Mouse (Mus musculus) olfactory bulb, adult 2 months (tissue): ENCODE data around the gene Sec24d. TPM values are rescaled to one million over a fixed set of nuclear protein-coding genes. Genes with fewer than 3 reads are reported as not detected.

Experiments
- H3K27ac ChIP-seq: fragments of 200-500 bp; 2 replicates; pipeline ENCODE4 v1.5.1; 2012; ENCODE audit warnings: low read depth, low read length; ENCODE audit not compliant: insufficient read depth
- H3K4me1 ChIP-seq: fragments of 200-500 bp; 2 replicates; pipeline ENCODE4 v1.6.1; 2012; ENCODE audit warnings: low read length; ENCODE audit not compliant: control insufficient read depth, insufficient read depth
- H3K4me3 ChIP-seq: fragments of 200-500 bp; 2 replicates; pipeline ENCODE4 v1.5.1; 2012; ENCODE audit warnings: mild to moderate bottlenecking, low read depth, low read length, moderate library complexity; ENCODE audit not compliant: insufficient read depth
- CTCF ChIP-seq: fragments of 200-500 bp; IDR thresholded peaks from 2 replicates; pipeline ENCODE4 v1.5.1; 2012; ENCODE audit warnings: low read depth, mild to moderate bottlenecking, low read length, moderate library complexity; ENCODE audit not compliant: insufficient read depth
- POLR2A ChIP-seq: fragments of 200-500 bp; IDR thresholded peaks from 2 replicates; pipeline ENCODE4 v1.6.1; 2012; ENCODE audit warnings: mild to moderate bottlenecking, low read depth, low read length, moderate library complexity; ENCODE audit not compliant: insufficient read depth
- WGBS: fragments of 180-500 bp; shearing (Covaris S2); methylation state at CpG from one replicate; pipeline ENCODE4 v1.1.7; 2018; 5-methylcytosine and 5-hydroxymethylcytosine counted together
- polyA plus RNA-seq: library from polyadenylated mRNA; stranded (reverse); fragments of >200 nt; gene quantifications from 2 replicates; pipeline ENCODE4 v1.2.4, GENCODE M21; 2012; ENCODE audit warnings: low replicate concordance; ENCODE audit not compliant: missing spikeins, insufficient read depth, insufficient read length

Sec24d gene
- polyA plus RNA-seq, 1 experiment: not detected

- Histone ChIP-seq H3K27ac (no peak overlapping the region), H3K4me3 (no peak overlapping the region), H3K4me1 (no peaks in the 10 kb centered on the region)
- 46% methylated on average over 4 of the region's 4 CpGs for WGBS
- TF ChIP-seq CTCF: no peak
Measured at GRCm38 (mm10) chr3:123333055-123333424, 65.8 kb downstream of the Sec24d start.

GRCm38 (mm10) chr3:123334947-123335346 lies 67.7 kb downstream of the Sec24d start:
- no peak overlapping the region for H3K27ac ChIP-seq
- TF ChIP-seq CTCF: no peak
- TF ChIP-seq POLR2A: no peak
- H3K4me3 ChIP-seq: no peak overlapping the region
- WGBS: 76% methylated on average over 7 of the region's 7 CpGs
- no peaks in the 10 kb centered on the region for H3K4me1 ChIP-seq

GRCm38 (mm10) chr3:123335480-123335879 lies 68.2 kb downstream of the Sec24d start:
- WGBS: 63% methylated on average over 3 of the region's 3 CpGs
- no peak for TF ChIP-seq POLR2A
- no peak for TF ChIP-seq CTCF
- H3K4me3 ChIP-seq: no peak overlapping the region
- no peak overlapping the region for H3K27ac ChIP-seq
- H3K4me1 ChIP-seq: no peaks in the 10 kb centered on the region

GRCm38 (mm10) chr3:123336455-123336854 lies 69.2 kb downstream of the Sec24d start:
- Histone ChIP-seq H3K4me3 (no peak overlapping the region), H3K27ac (no peak overlapping the region), H3K4me1 (no peaks in the 10 kb centered on the region)
- TF ChIP-seq CTCF: no peak
- TF ChIP-seq POLR2A: no peak
- 80% methylated on average over 7 of the region's 7 CpGs for WGBS

DNA sequence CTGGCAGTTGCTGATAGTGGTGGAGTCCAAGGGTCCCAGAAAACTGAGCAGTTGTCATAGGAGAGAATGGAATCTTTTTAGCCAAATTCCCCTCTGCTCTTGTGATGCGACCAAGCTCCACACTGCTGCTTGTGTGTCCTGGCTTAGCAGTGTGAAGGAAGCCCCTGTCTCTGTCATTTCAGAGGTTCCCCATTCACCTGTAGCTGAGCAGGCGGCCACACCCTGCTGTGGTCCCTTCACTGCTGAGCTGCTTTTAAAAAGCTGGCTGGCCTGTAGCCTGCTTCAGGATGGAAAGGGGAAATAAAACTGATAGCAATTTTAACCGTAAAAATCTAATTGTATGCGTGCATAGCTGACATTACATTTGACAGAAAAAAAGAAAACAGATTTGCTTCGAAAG lies 69.7 kb downstream of the Sec24d start:
- no peak for TF ChIP-seq CTCF
- TF ChIP-seq POLR2A: no peak
- Histone ChIP-seq H3K4me1 (no peaks in the 10 kb centered on the region), H3K27ac (no peak overlapping the region), H3K4me3 (no peak overlapping the region)
- 91% methylated on average over 5 of the region's 5 CpGs for WGBS

DNA sequence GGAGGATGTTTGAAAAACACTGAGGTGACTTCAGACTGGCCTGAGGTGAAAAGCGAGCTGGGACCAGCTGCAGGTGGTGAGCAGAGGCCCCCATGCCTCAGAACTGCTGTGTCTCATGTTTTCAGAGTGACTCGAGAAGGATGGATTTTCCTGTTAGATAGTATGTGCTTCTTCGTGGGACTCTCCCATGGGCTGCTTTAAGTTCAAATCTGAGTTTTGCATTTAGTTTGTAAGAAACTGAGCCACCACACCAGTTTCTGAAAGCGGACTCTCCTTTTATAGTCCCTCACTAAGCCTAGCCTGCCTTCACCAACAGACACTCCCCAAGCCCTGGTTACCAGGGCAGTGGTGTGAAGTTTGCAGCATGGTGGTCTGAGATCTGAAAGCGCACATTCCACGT lies 70.6 kb downstream of the Sec24d start:
- Histone ChIP-seq H3K27ac (no peak overlapping the region), H3K4me3 (no peak overlapping the region), H3K4me1 (no peaks in the 10 kb centered on the region)
- 90% methylated on average over 6 of the region's 6 CpGs for WGBS
- TF ChIP-seq CTCF: no peak
- TF ChIP-seq POLR2A: no peak

- Histone ChIP-seq H3K4me3 (no peak overlapping the region), H3K27ac (no peak overlapping the region), H3K4me1 (no peaks in the 10 kb centered on the region)
- TF ChIP-seq POLR2A (no peak), CTCF (no peak)
- WGBS: 78% methylated on average over 12 of the region's 12 CpGs
Measured at GRCm38 (mm10) chr3:123338666-123339195, 71.5 kb downstream of the Sec24d start.

GRCm38 (mm10) chr3:123341049-123341448 lies 73.8 kb downstream of the Sec24d start:
- Histone ChIP-seq H3K4me1 (no peaks in the 10 kb centered on the region), H3K27ac (no peak overlapping the region), H3K4me3 (no peak overlapping the region)
- TF ChIP-seq POLR2A (no peak), CTCF (no peak)
- WGBS: 85% methylated on average over 2 of the region's 2 CpGs

DNA sequence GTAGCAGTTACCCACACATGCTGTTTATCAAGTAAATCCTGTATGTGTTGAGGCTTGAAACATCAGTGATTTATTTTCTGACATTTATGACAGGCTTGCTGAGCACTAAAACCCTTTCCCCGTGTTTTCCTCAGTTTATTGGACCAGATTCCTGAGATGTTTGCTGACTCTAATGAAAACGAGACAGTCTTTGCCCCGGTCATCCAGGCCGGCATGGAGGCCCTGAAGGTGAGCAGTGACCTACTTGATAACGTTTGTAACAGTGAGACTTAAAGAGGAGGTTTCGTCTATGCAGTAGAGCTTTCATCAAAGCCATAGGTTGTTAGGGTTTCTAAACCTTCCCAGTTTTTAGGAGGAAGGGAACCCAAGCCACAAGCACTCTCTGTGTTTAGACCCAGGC lies 76.4 kb downstream of the Sec24d start:
- Histone ChIP-seq H3K27ac (no peak overlapping the region), H3K4me3 (no peak overlapping the region), H3K4me1 (no peaks in the 10 kb centered on the region)
- TF ChIP-seq CTCF (no peak), POLR2A (no peak)
- 89% methylated on average over 6 of the region's 6 CpGs for WGBS

GRCm38 (mm10) chr3:123348080-123348802 lies 81.0 kb downstream of the Sec24d start:
- no peak for TF ChIP-seq CTCF
- no peak for TF ChIP-seq POLR2A
- WGBS: 86% methylated on average over 12 of the region's 12 CpGs

More at GRCm38 (mm10) chr3:123348080-123348802, 81.0 kb downstream of the Sec24d start:
- no peak overlapping the region for H3K27ac ChIP-seq
- H3K4me1 ChIP-seq: no peaks in the 10 kb centered on the region
- no peak overlapping the region for H3K4me3 ChIP-seq
